Mouse (Mus musculus) adipose tissue, adult 10 weeks (tissue): ENCODE data around the gene Palmd. TPM values are rescaled to one million over a fixed set of nuclear protein-coding genes. Genes with fewer than 3 reads are reported as not detected.

Source experiments
- polyA plus RNA-seq: library from polyadenylated mRNA; stranded (reverse); fragments of 350-450 nt; fragmentation: Illumina TruSeq; extraction: RNeasy Lipid Tissue Mini Kit (QIAGEN cat#74804); gene quantifications from one replicate; pipeline ENCODE4 v1.2.3, GENCODE M21; 2014; ENCODE audit warnings: low read depth, low replicate concordance

The Palmd gene
- polyA plus RNA-seq: 66.8 TPM

DNA sequence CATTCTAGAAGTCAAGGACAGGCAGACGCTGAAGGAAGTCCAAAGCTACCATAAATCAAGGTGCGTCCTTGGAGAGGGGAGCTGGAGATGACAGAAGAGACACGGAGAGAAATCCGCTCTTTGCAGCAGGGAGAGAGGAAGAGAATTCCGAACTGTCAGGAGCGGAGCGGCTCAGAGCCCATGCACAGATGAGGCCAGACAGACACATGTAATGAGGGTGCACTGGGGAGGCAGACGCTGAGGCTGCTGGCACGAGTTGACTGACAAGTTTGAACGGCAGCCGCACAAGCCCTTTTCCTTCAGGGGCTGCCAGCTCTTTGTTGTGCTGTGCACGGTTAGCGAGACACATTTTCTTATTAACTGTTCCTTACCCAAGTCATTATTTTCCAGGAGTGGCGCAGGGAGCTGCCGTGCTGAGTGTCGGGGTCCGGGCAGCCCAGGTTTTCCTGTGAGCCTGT lies at the start of gene Palmd:
Palmd (minus strand) TSS at position 448 of the 458 bp plus-strand sequence.

DNA sequence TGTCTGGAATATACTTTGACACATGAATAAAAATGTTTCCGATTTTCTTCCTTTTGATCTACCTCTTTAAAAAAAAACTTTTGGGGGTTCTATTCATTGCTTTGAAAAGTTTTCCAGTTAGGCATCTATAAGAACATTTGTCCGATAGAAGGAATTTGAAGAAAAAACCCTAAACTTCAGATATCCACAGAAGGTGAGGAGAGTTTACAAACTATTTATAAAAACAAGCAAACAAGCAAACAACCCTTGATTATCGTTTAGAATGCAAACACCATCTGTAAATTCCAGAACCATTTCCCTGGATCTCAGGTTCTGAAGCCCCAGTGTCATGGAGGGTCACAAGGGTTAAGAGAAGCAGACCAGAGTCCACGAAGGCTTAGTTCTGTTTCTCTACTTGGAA lies 820 bp downstream of the Palmd start, which contains the start of gene 4930455H04Rik:
4930455H04Rik (plus strand) TSS at position 301 of the 400 bp plus-strand sequence.

Other genes starting within 250 kb of the Palmd start
- gene Agl, start 160.8 kb downstream of the Palmd start, polyA plus RNA-seq: 10.8 TPM
- gene Frrs1, start 109.5 kb downstream of the Palmd start, polyA plus RNA-seq: 7.8 TPM
- not detected for gene 4930455H04Rik, start 720 bp downstream of the Palmd start, polyA plus RNA-seq